Mouse (Mus musculus) neural tube, postnatal 0 days (tissue): ENCODE results near the gene Pgbd1. TPM values are rescaled to one million over a fixed set of nuclear protein-coding genes. Genes with fewer than 3 reads are reported as not detected.

ENCODE experiments used
- microRNA counts: library from miRNA; unstranded; fragments of <30 nt; microRNA quantifications from one replicate; lab custom pipeline; 2015
- microRNA-seq: library from miRNA; unstranded; fragments of <30 nt; microRNA quantifications from one replicate; pipeline ENCODE4, GENCODE M21; 2016
- polyA plus RNA-seq: library from polyadenylated mRNA; unstranded; fragments of >200 nt; fragmentation: Nextera tagmentation; extraction: Ambion mirVana; gene quantifications from 2 replicates; pipeline ENCODE4 v1.2.1, GENCODE M21; 2015

Pgbd1 gene
- polyA plus RNA-seq, result 1.4 and 1.9 TPM in 2 replicates

DNA sequence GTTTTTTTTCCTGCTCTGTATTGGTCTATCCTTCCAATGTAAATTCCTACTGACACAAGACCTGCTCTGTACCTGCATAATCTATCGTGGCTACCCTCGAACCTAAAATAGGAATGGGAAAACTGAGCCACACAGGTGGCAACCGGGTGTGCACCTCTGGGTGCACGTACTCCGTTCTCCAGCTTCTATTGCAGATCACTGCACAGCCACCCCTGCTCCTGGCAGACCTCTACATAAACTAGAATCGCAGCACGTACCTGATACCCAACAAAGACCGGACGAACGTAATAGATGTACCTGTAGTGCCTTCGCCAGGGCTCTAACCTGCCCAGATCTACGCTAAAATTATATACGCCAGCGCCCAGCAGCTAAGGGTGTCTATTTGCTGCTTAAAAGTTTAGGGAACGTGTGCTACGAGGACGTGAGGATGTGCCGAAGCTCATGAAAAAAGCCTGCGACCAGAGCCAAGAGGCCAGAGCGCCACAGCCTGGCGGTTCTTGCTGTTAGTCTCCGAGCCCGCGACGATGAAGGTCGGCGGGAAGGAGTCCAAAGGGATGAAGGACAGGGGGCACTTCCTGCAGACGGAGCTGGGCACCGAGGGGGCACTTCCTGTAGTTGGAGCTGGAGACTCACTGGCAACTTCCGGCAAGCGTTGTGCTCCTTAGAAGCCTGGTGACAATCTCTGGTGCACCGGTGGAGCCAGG is at the start of gene Pgbd1:
Gene Pgbd1 (minus strand): TSS at position 556 of the 704 bp plus-strand sequence.

DNA sequence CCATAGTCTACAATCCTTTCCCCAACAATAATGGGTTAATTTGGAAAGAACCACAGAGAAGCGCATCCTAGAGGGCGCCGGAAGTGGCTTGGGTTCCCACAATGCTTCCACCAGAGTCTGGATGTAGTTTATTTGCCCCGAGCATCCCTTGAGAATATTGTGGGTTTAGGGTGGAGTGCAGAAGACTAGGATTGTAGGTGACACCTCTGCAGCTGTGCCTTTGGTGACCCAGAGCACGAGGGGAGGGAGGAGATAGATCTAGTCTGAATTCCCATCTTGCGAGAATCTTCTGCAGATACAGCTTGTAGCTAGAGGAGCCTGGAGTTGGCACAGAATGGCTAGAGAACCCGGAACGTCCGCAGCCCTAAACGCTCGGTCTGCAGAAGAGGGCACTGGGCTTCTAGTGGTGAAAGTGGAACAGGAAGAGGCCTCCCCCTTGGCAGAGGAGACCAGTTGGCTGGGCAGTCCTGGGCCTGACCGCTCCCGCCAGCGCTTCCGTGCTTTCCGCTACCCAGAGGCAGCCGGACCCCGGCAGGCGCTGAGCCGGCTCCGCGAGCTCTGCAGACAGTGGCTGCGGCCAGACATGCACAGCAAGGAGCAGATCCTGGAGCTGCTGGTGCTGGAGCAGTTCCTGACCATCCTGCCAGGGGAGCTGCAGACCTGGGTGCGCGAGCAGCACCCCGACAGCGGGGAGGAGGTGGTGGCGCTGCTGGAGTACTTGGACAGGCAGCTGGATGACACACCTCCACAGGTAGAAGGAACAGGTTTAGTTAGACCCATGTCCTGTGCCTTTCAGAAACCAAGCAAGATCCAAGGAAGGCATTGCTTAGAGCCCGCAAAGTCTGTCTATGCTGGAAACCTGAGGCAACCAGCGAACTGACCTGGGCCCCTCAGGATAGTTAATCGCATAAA is 38.2 kb upstream of the Pgbd1 start, which contains the start of the genes Zkscan4 and Gm10065:
Gene Zkscan4 (plus strand): TSS at position 149 of the 912 bp plus-strand sequence.
Gene Gm10065 (minus strand): TSS at position 683 of the 912 bp plus-strand sequence.

DNA sequence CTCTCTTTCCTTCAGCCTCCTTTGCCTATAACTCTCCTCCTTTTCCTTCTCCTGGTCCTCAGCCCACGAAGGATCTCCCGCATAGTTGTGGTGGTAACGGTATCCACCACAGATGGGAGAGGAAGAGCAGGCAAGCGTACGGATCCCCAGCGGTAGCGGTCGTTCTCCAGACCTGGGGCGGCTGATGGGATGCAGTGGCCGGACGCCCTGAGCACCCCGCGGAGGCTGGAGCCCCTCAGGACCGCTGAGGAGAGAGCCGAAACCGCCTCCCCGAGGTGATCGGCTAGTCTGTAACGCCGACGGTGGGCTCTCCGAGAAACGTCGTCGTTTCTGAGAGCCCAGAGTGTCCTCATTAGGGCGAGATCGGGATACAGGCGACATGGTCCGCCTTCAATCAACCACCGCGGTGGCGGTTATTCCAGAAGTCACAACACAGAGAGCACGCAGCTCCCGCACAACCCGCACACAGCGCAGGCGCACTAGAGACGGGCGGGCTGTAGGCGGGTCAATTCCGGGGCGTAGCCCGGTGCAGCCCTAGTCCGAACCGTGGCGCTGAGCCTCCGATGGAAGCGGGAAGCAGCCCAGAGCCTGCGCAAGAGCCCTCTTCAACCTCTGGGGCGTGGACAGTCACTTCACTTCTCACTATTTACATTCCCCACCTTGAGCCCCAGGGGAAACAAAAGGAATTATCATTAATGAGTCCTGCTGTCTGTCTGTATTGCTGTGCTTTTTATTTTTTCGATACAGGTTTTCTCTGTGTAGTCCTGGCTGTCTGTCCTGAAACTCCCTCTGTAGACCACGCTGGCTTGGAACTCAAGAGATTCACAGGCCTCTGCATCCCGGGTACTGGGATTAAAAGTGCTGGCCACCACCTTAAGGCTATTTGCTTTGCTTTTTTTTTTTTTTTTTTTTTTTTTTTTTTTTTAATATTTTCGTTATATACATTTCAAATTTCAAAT is 27.5 kb upstream of the Pgbd1 start, which contains the start of gene Nkapl:
Gene Nkapl (minus strand): TSS at position 449 of the 959 bp plus-strand sequence.

DNA sequence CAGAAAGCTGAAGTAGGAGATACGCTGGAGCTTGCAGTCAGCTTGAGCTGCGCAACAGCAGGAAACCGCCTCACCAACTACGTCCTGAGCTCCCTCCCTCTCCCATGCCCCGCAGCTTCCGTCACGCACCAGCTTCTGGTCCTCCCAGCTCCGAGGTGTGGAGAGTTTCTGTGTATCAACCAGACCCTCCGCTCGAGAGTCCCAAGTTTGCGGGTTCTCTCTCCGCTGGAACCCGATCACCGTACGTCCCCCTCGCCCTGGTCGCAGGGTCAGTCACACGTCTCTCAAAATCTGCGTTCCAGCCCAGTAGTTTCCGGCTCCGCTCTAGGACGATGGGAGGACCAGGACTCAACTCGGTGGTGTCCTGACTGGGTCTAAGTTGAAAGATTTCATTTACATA is 12.6 kb upstream of the Pgbd1 start, which contains the start of gene Zscan26:
Gene Zscan26 (minus strand): TSS at position 282 of the 400 bp plus-strand sequence.

DNA sequence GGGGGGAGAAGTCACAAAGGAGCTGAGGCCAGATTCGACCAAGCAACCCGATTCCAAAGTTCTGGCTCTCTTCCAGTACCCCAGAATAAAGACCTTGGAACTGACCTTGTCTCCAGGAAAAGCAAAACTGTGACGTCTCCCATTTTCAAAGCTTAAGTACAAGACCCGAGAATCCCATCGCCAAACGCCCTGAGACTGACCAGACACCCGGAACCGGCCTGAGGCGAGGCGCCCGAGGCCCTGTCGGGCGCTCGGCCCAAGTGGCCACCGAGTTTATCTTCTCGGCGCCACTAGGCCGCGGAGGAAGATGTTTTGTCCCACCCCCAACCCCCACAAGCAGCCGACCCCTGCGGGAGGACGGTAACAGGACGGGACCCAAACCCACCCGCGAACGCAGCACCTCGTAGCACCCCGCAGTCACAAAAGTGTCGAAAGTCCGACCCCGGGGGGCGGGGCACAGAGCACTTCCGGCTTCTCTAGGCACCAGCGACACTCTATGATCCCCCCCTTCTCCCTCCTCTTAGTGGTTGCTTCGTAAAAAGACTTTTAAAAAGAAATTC is 38.5 kb downstream of the Pgbd1 start, which contains the start of gene Zkscan3:
Gene Zkscan3 (minus strand): TSS at position 469 of the 560 bp plus-strand sequence.

MicroRNA genes within 50 kb of the gene (microRNA counts, 519-probe panel; counts per million panel counts)
- 40.5 counts per million for microRNA mmu-miR-1896 (lab: Ali Mortazavi, UCI)

Small RNAs within 50 kb of the gene (microRNA-seq; reads per million reads assigned to microRNA genes)
- gene Mir1896, result not detected
- gene Mir6942, result not detected

Other genes starting within 250 kb of the Pgbd1 start
- gene Gpx5, start 148.3 kb downstream of the Pgbd1 start, polyA plus RNA-seq, result not detected in 2 replicates
- gene Gpx6, start 128.9 kb downstream of the Pgbd1 start, polyA plus RNA-seq, result 0.51 and 0.79 TPM in 2 replicates
- not detected in 2 replicates for gene Olfr1367, start 94.1 kb downstream of the Pgbd1 start, polyA plus RNA-seq
- gene Zscan12, start 78.2 kb downstream of the Pgbd1 start, polyA plus RNA-seq, result 7.2 and 7.6 TPM in 2 replicates
- gene Zkscan3, start 38.3 kb downstream of the Pgbd1 start, polyA plus RNA-seq, result 44.7 and 45.6 TPM in 2 replicates
- gene Zscan26, start 12.7 kb upstream of the Pgbd1 start, polyA plus RNA-seq, result 20.9 and 22.4 TPM in 2 replicates
- gene Nkapl, start 27.5 kb upstream of the Pgbd1 start, polyA plus RNA-seq, result 3.3 and 4.2 TPM in 2 replicates
- gene Zkscan4, start 37.8 kb upstream of the Pgbd1 start, polyA plus RNA-seq, result 7.6 and 9.4 TPM in 2 replicates
- not detected in 2 replicates for gene Gm10065, start 38.4 kb upstream of the Pgbd1 start, polyA plus RNA-seq
- gene AK157302, start 54.2 kb upstream of the Pgbd1 start, polyA plus RNA-seq, result 0.37 and 0.65 TPM in 2 replicates
- 9.1 and 11.5 TPM in 2 replicates for gene Gm11273, start 60.4 kb upstream of the Pgbd1 start, polyA plus RNA-seq
- gene Zkscan8, start 90.1 kb upstream of the Pgbd1 start, polyA plus RNA-seq, result 3.5 and 4.0 TPM in 2 replicates
- 0.14 and 0.17 TPM in 2 replicates for gene Olfr1366, start 101.8 kb upstream of the Pgbd1 start, polyA plus RNA-seq
- gene Olfr1535, start 118.8 kb upstream of the Pgbd1 start, polyA plus RNA-seq, result 0.09 and 0.11 TPM in 2 replicates
- gene Olfr1364, start 140.7 kb upstream of the Pgbd1 start, polyA plus RNA-seq, result not detected in 2 replicates
- gene Olfr1362, start 173.0 kb upstream of the Pgbd1 start, polyA plus RNA-seq, result not detected in 2 replicates
- not detected in 2 replicates for gene Olfr11, start 201.5 kb upstream of the Pgbd1 start, polyA plus RNA-seq
- gene Olfr1361, start 222.3 kb upstream of the Pgbd1 start, polyA plus RNA-seq, result not detected in 2 replicates
- gene Olfr1360, start 236.3 kb upstream of the Pgbd1 start, polyA plus RNA-seq, result not detected in 2 replicates